Mouse (Mus musculus) bone marrow macrophage, adult 2 months (primary cell): Measurements from ENCODE around the gene Olfr1367. TPM values are rescaled to one million over a fixed set of nuclear protein-coding genes. Genes with fewer than 3 reads are reported as not detected.
"Not testable (repeated sequence)": the region's sequence is repeated elsewhere in the genome, so short reads cannot be mapped to it uniquely, and the experiment has no call there.

Experiments used
- H3K27ac ChIP-seq: 2 replicates; pipeline ENCODE4 v1.5.1; 2012; ENCODE audit warnings: low read depth, low read length; ENCODE audit not compliant: insufficient read depth
- H3K4me1 ChIP-seq: 2 replicates; pipeline ENCODE4 v1.6.1; 2012; ENCODE audit warnings: low read length; ENCODE audit not compliant: control insufficient read depth, insufficient read depth
- H3K4me3 ChIP-seq: 2 replicates; pipeline ENCODE4 v1.5.1; 2012; ENCODE audit warnings: mild to moderate bottlenecking, low read length, moderate library complexity; ENCODE audit not compliant: insufficient read depth
- CTCF ChIP-seq: IDR thresholded peaks from 2 replicates; pipeline ENCODE4 v1.5.1; 2012; ENCODE audit warnings: low read depth, mild to moderate bottlenecking, low read length, moderate library complexity
- POLR2A ChIP-seq: IDR thresholded peaks from 2 replicates; pipeline ENCODE4 v1.6.1; 2012; ENCODE audit warnings: mild to moderate bottlenecking, low read depth, low read length, borderline replicate concordance
- polyA plus RNA-seq: library from polyadenylated mRNA; stranded (reverse); fragments of >200 nt; gene quantifications from 2 replicates; pipeline ENCODE4 v1.2.4, GENCODE M21; 2012; ENCODE audit not compliant: missing spikeins, insufficient read depth, insufficient read length

The Olfr1367 gene
- polyA plus RNA-seq, 1 experiment, result not detected

- TF ChIP-seq POLR2A (no peak), CTCF (no peak)
- no peaks in the 10 kb centered on the region for H3K4me1 ChIP-seq
- H3K27ac ChIP-seq, result no peak overlapping the region
- no peak overlapping the region for H3K4me3 ChIP-seq
These were observed 26.0 kb downstream of the Olfr1367 start for GRCm38 (mm10) chr13:21372700-21373099.

- H3K4me3 ChIP-seq, result no peak overlapping the region
- no peak overlapping the region for H3K27ac ChIP-seq
- TF ChIP-seq POLR2A (no peak), CTCF (no peak)
- no peaks in the 10 kb centered on the region for H3K4me1 ChIP-seq
These were observed 31.1 kb downstream of the Olfr1367 start for GRCm38 (mm10) chr13:21377773-21378172.

- Histone ChIP-seq H3K27ac (no peak overlapping the region), H3K4me1 (no peaks in the 10 kb centered on the region), H3K4me3 (no peak overlapping the region)
- TF ChIP-seq CTCF, result no peak
- TF ChIP-seq POLR2A, result no peak
These were observed 48.5 kb downstream of the Olfr1367 start for GRCm38 (mm10) chr13:21395211-21395610.

GRCm38 (mm10) chr13:21395623-21396022, 48.9 kb downstream of the Olfr1367 start:
- H3K4me1 ChIP-seq, result no peaks in the 10 kb centered on the region
- no peak overlapping the region for H3K27ac ChIP-seq
- TF ChIP-seq CTCF, result no peak
- TF ChIP-seq POLR2A, result no peak
- H3K4me3 ChIP-seq, result no peak overlapping the region

- not testable (repeated sequence) for H3K4me1 ChIP-seq, H3K4me3 ChIP-seq, H3K27ac ChIP-seq
These were observed 49.3 kb downstream of the Olfr1367 start for GRCm38 (mm10) chr13:21396048-21396447.

- H3K27ac ChIP-seq, result no peak overlapping the region
- TF ChIP-seq CTCF, result no peak
- TF ChIP-seq POLR2A, result no peak
- no peak overlapping the region for H3K4me3 ChIP-seq
- peaks cover 2% of the 10 kb centered on the region; the same call in 1 of the 2 replicates for H3K4me1 ChIP-seq
These were observed 50.8 kb downstream of the Olfr1367 start for GRCm38 (mm10) chr13:21397486-21397885.

Other genes starting within 250 kb of the Olfr1367 start
- gene Olfr1369-ps1, start 235.4 kb upstream of the Olfr1367 start, polyA plus RNA-seq, result not detected in 2 replicates
- gene Olfr263, start 217.3 kb upstream of the Olfr1367 start, polyA plus RNA-seq, result not detected in 2 replicates
- not detected in 2 replicates for gene Olfr1368, start 201.0 kb upstream of the Olfr1367 start, polyA plus RNA-seq
- 44.6 and 46.6 TPM in 2 replicates for gene Trim27, start 167.5 kb upstream of the Olfr1367 start, polyA plus RNA-seq
- not detected in 2 replicates for gene Gpx5, start 54.2 kb upstream of the Olfr1367 start, polyA plus RNA-seq
- gene Gpx6, start 34.8 kb upstream of the Olfr1367 start, polyA plus RNA-seq, result not detected in 2 replicates
- 5.7 and 7.1 TPM in 2 replicates for gene Zscan12, start 15.9 kb downstream of the Olfr1367 start, polyA plus RNA-seq
- 54.9 and 59.3 TPM in 2 replicates for gene Zkscan3, start 55.8 kb downstream of the Olfr1367 start, polyA plus RNA-seq
- gene Pgbd1, start 94.1 kb downstream of the Olfr1367 start, polyA plus RNA-seq, result 0.17 and 0.65 TPM in 2 replicates
- 44.4 and 50.9 TPM in 2 replicates for gene Zscan26, start 106.8 kb downstream of the Olfr1367 start, polyA plus RNA-seq
- gene Nkapl, start 121.6 kb downstream of the Olfr1367 start, polyA plus RNA-seq, result 0.92 and 1.3 TPM in 2 replicates
- 1.5 and 2.6 TPM in 2 replicates for gene Zkscan4, start 132.0 kb downstream of the Olfr1367 start, polyA plus RNA-seq
- gene Gm10065, start 132.5 kb downstream of the Olfr1367 start, polyA plus RNA-seq, result not detected in 2 replicates
- gene AK157302, start 148.3 kb downstream of the Olfr1367 start, polyA plus RNA-seq, result 0.34 TPM in 1 of 2 replicates, not detected in the other
- gene Gm11273, start 154.5 kb downstream of the Olfr1367 start, polyA plus RNA-seq, result 5.1 and 18.9 TPM in 2 replicates
- 5.6 and 5.8 TPM in 2 replicates for gene Zkscan8, start 184.2 kb downstream of the Olfr1367 start, polyA plus RNA-seq
- not detected in 2 replicates for gene Olfr1366, start 195.9 kb downstream of the Olfr1367 start, polyA plus RNA-seq
- gene Olfr1535, start 213.0 kb downstream of the Olfr1367 start, polyA plus RNA-seq, result not detected in 2 replicates
- not detected in 2 replicates for gene Olfr1364, start 234.8 kb downstream of the Olfr1367 start, polyA plus RNA-seq